Mouse (Mus musculus) spleen, adult 2 months (tissue): ENCODE measurements at regions not wholly inside any gene's neighbourhood (a gene's known extent, or its start where the extent isn't known, plus 50 kb on each side); places are given as distances from the start of the nearest gene placed in this dataset.

ENCODE experiments used
- DNase-seq, 2 experiments: peaks; one replicate each; pipeline versions ENCODE4 v3.0.0 to v3.0.0-alpha.2; 2012 to 2021; ENCODE audit warnings: low spot score in 2 of 2, low read depth in 1 of 2
- H3K27ac ChIP-seq: fragments of 200-500 bp; 2 replicates; pipeline ENCODE4 v1.5.1; 2012; ENCODE audit warnings: low read length, inconsistent platforms; ENCODE audit not compliant: insufficient read depth
- H3K27me3 ChIP-seq: fragments of 200-500 bp; 2 replicates; pipeline ENCODE4 v1.6.1; 2012; ENCODE audit warnings: mild to moderate bottlenecking, moderate library complexity, low read length, inconsistent platforms; ENCODE audit not compliant: control insufficient read depth, insufficient read depth
- H3K36me3 ChIP-seq: fragments of 200-500 bp; 2 replicates; pipeline ENCODE4 v1.6.1; 2012; ENCODE audit warnings: mild to moderate bottlenecking, low read length, inconsistent platforms; ENCODE audit not compliant: control insufficient read depth, insufficient read depth
- H3K4me1 ChIP-seq: fragments of 200-500 bp; 2 replicates; pipeline ENCODE4 v1.6.1; 2011; ENCODE audit warnings: inconsistent platforms; ENCODE audit not compliant: control insufficient read depth, insufficient read depth, insufficient read length
- H3K4me3 ChIP-seq: fragments of 200-500 bp; 2 replicates; pipeline ENCODE4 v1.5.1; 2011; ENCODE audit warnings: mild to moderate bottlenecking, inconsistent platforms; ENCODE audit not compliant: insufficient read depth, insufficient read length; ENCODE audit errors: extremely low read depth
- CTCF ChIP-seq: fragments of 200-500 bp; IDR thresholded peaks from 2 replicates; pipeline ENCODE4 v1.5.1; 2011; ENCODE audit warnings: mild to moderate bottlenecking, inconsistent platforms; ENCODE audit not compliant: insufficient read depth, insufficient read length, insufficient replicate concordance; ENCODE audit errors: extremely low read depth
- POLR2A ChIP-seq: fragments of 200-500 bp; IDR thresholded peaks from 2 replicates; pipeline ENCODE4 v1.6.1; 2011; ENCODE audit warnings: low read depth, low read length, inconsistent platforms
- WGBS: fragments of 180-500 bp; shearing (Covaris S2); methylation state at CpG from one replicate; pipeline ENCODE4 v1.1.7; 2018; 5-methylcytosine and 5-hydroxymethylcytosine counted together

GRCm38 (mm10) chr13:43864153-43864861, 79.7 kb downstream of the Cd83 start:
- WGBS = 2% methylated on average over 35 of the region's 35 CpGs
- peak overlapping the region; percentile 45 for H3K27ac ChIP-seq
- DNase-seq = peak; percentile 89 to 99
- peak; percentile 98 for TF ChIP-seq CTCF
- TF ChIP-seq POLR2A = no peak; the same call in 1 of the 2 replicates
- no peaks in the 10 kb centered on the region for H3K27me3 ChIP-seq
- H3K4me3 ChIP-seq = peak overlapping the region; percentile 44; the same call in 1 of the 2 replicates
- H3K4me1 ChIP-seq = peaks cover 9% of the 10 kb centered on the region
- H3K36me3 ChIP-seq = no peaks in the 10 kb centered on the region

- no peaks in the 10 kb centered on the region for H3K27me3 ChIP-seq
- peaks cover 9% of the 10 kb centered on the region for H3K4me1 ChIP-seq
- no peaks in the 10 kb centered on the region for H3K36me3 ChIP-seq
- peak overlapping the region; percentile 7; the same call in 1 of the 2 replicates for H3K27ac ChIP-seq
- TF ChIP-seq POLR2A (no peak), CTCF (no peak)
- DNase-seq = peak in 1 of 2 experiments; percentile 11
- 53% methylated on average over 20 of the region's 20 CpGs for WGBS
- H3K4me3 ChIP-seq = no peak overlapping the region
Observed at GRCm38 (mm10) chr13:43865036-43865435, 80.5 kb downstream of the Cd83 start.

DNA sequence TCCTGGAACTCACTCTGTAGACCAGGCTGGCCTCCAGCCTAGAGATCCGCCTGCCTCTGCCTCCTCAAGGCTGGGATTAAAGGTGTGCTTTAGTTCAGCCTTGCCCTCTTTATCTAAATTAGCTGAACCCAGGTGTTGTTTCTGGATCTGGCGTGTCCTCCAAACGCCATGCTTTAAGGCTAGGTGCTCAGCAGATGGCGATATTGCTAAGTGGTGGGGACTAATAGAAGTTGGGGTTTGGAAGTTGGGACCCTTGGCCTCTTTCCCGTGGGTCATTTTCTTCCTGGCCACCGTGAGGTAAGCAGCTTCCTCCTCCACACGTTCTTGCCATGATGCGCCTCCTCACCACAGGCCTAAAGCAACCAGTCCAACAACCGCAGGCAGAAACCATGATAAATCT, 91.3 kb downstream of the Cd83 start:
- Histone ChIP-seq H3K4me3 (no peak overlapping the region), H3K36me3 (no peaks in the 10 kb centered on the region), H3K27ac (no peak overlapping the region), H3K27me3 (no peaks in the 10 kb centered on the region), H3K4me1 (no peaks in the 10 kb centered on the region)
- WGBS = 75% methylated on average over 9 of the region's 9 CpGs
- DNase-seq = no peak
- TF ChIP-seq CTCF (no peak; the same call in 1 of the 2 replicates), POLR2A (no peak)

DNA sequence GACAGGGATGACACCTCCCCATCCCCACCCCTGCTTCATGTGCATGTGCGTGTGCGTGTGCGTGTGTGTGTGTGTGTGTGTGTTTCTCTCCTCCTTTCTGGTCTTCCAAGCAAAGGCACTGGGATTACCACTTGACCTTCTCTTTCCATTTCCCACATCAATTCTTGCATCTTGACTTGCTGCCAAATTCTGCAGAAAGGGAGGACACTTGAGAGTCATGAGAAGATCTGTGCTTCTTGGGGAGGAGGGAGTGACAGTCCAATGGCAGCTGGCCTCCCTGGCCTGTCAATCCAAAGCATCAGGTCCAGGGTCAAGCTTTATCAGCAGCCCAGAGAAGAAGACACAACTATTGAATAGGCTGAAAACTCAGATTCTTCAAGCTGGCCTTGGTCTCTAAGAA, 102.7 kb downstream of the Cd83 start:
- no peak for DNase-seq
- TF ChIP-seq CTCF = no peak
- TF ChIP-seq POLR2A = no peak
- Histone ChIP-seq H3K36me3 (no peaks in the 10 kb centered on the region), H3K4me3 (no peak overlapping the region), H3K27ac (no peak overlapping the region), H3K4me1 (no peaks in the 10 kb centered on the region), H3K27me3 (no peaks in the 10 kb centered on the region)
- 93% methylated on average over 3 of the region's 3 CpGs for WGBS

GRCm38 (mm10) chr13:43891928-43892327, 107.4 kb downstream of the Cd83 start:
- H3K27me3 ChIP-seq = no peaks in the 10 kb centered on the region
- no peak overlapping the region for H3K4me3 ChIP-seq
- no peak for TF ChIP-seq POLR2A
- no peak for TF ChIP-seq CTCF
- no peaks in the 10 kb centered on the region for H3K36me3 ChIP-seq
- 90% methylated on average over 3 of the region's 3 CpGs for WGBS
- H3K4me1 ChIP-seq = no peaks in the 10 kb centered on the region
- no peak overlapping the region for H3K27ac ChIP-seq
- no peak for DNase-seq

- H3K4me3 ChIP-seq = no peak overlapping the region
- WGBS = 93% methylated on average over 11 of the region's 11 CpGs
- no peaks in the 10 kb centered on the region for H3K27me3 ChIP-seq
- no peak for TF ChIP-seq POLR2A
- no peak for TF ChIP-seq CTCF
- DNase-seq = no peak
- H3K36me3 ChIP-seq = no peaks in the 10 kb centered on the region
- no peak overlapping the region for H3K27ac ChIP-seq
- H3K4me1 ChIP-seq = peaks cover 24% of the 10 kb centered on the region
Observed at GRCm38 (mm10) chr13:43895990-43896389, 111.4 kb downstream of the Cd83 start.

DNA sequence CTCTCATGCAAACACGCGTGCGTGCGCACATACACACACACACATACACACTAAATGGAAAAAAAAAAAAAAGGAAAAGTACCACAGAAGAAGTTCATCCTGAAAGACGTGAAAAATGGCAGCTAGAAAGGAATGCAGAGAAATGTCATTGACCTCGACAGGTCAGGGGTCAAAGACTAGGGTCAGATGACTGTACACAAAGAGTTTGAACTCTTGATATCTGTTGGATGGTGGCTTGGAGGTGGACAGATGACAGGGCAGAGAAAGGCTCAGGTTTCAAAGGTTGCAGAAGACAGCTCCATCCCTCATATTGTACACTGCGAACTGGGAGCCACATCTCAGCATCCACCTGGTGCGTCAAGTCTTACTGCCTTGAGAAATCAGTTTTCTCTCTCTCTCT, 112.5 kb downstream of the Cd83 start:
- H3K36me3 ChIP-seq = no peaks in the 10 kb centered on the region
- H3K4me1 ChIP-seq = peaks cover 27% of the 10 kb centered on the region
- no peak overlapping the region for H3K4me3 ChIP-seq
- 90% methylated on average over 8 of the region's 8 CpGs for WGBS
- DNase-seq = no peak
- H3K27me3 ChIP-seq = no peaks in the 10 kb centered on the region
- no peak overlapping the region for H3K27ac ChIP-seq
- no peak for TF ChIP-seq POLR2A
- TF ChIP-seq CTCF = no peak
